Mouse (Mus musculus) neural tube, embryonic 10.5 days (tissue): Measurements from ENCODE around the gene Cmtr1.

Source experiments
- DNase-seq: peaks from one replicate; pipeline ENCODE4 v3.0.0-alpha.2; 2017; ENCODE audit warnings: low spot score; ENCODE audit errors: extremely low spot score

Cmtr1 gene

GRCm38 (mm10) chr17:29668051-29668986 is 7.9 kb downstream of the Cmtr1 start:
- no peak for DNase-seq

- no peak for DNase-seq
Observed at GRCm38 (mm10) chr17:29669030-29669429, 8.6 kb downstream of the Cmtr1 start.

- no peak for DNase-seq
Observed at GRCm38 (mm10) chr17:29669936-29670335, 9.5 kb downstream of the Cmtr1 start.

GRCm38 (mm10) chr17:29671021-29671420 is 10.6 kb downstream of the Cmtr1 start:
- DNase-seq, result no peak

- DNase-seq, result no peak
Observed at GRCm38 (mm10) chr17:29673325-29673724, 12.9 kb downstream of the Cmtr1 start.

GRCm38 (mm10) chr17:29678526-29678925 is 18.1 kb downstream of the Cmtr1 start:
- DNase-seq, result no peak

GRCm38 (mm10) chr17:29679038-29679767 is 18.8 kb downstream of the Cmtr1 start:
- no peak for DNase-seq

- no peak for DNase-seq
Observed at GRCm38 (mm10) chr17:29680174-29680573, 19.8 kb downstream of the Cmtr1 start.

- no peak for DNase-seq
Observed at GRCm38 (mm10) chr17:29680921-29681320, 20.5 kb downstream of the Cmtr1 start.

- no peak for DNase-seq
Observed at GRCm38 (mm10) chr17:29681669-29682068, 21.3 kb downstream of the Cmtr1 start.

- DNase-seq, result no peak
Observed at GRCm38 (mm10) chr17:29682261-29682660, 21.9 kb downstream of the Cmtr1 start.

- DNase-seq, result no peak
Observed at GRCm38 (mm10) chr17:29683127-29683526, 22.7 kb downstream of the Cmtr1 start.

GRCm38 (mm10) chr17:29684275-29684674 is 23.9 kb downstream of the Cmtr1 start:
- DNase-seq, result no peak

GRCm38 (mm10) chr17:29686771-29687170 is 26.4 kb downstream of the Cmtr1 start:
- DNase-seq, result no peak

GRCm38 (mm10) chr17:29687373-29687772 is 27.0 kb downstream of the Cmtr1 start:
- DNase-seq, result no peak

- no peak for DNase-seq
Observed at GRCm38 (mm10) chr17:29688610-29689009, 28.2 kb downstream of the Cmtr1 start.

- no peak for DNase-seq
Observed at GRCm38 (mm10) chr17:29690257-29690656, 29.9 kb downstream of the Cmtr1 start.

GRCm38 (mm10) chr17:29692827-29693226 is 32.4 kb downstream of the Cmtr1 start:
- no peak for DNase-seq

- DNase-seq, result no peak
Observed at GRCm38 (mm10) chr17:29693571-29693970, 33.2 kb downstream of the Cmtr1 start.

GRCm38 (mm10) chr17:29694516-29694915 is 34.1 kb downstream of the Cmtr1 start:
- no peak for DNase-seq

GRCm38 (mm10) chr17:29696940-29697339 is 36.5 kb downstream of the Cmtr1 start:
- DNase-seq, result no peak

GRCm38 (mm10) chr17:29698421-29698820 is 38.0 kb downstream of the Cmtr1 start:
- DNase-seq, result no peak
